Mouse (Mus musculus) thymus, postnatal 36 days (tissue): ENCODE data around the gene Dgcr6.
"Not testable (repeated sequence)": the region's sequence is repeated elsewhere in the genome, so short reads cannot be mapped to it uniquely, and the experiment has no call there.

ENCODE experiments used
- DNase-seq, 2 experiments: peaks; one replicate each; pipeline ENCODE4 v3.0.0; 2022; ENCODE audit warnings: mixed read lengths in 2 of 2

The Dgcr6 gene

GRCm38 (mm10) chr16:18052731-18053202 lies at the start of gene Dgcr6:
TSS of gene Dgcr6 (plus strand) at chr16:18052860.
- DNase-seq = peak; percentile 63 to 64

- peak; percentile 6 to 12 for DNase-seq
These were observed 48.1 kb upstream of the Dgcr6 start for GRCm38 (mm10) chr16:18004589-18004988.

GRCm38 (mm10) chr16:18007083-18007482 lies 45.6 kb upstream of the Dgcr6 start:
- no peak for DNase-seq

GRCm38 (mm10) chr16:18011101-18011500 lies 41.6 kb upstream of the Dgcr6 start:
- no peak for DNase-seq

- not testable (repeated sequence) for DNase-seq
These were observed 36.2 kb upstream of the Dgcr6 start for GRCm38 (mm10) chr16:18016482-18016881.

GRCm38 (mm10) chr16:18022780-18023557 lies 29.7 kb upstream of the Dgcr6 start:
- DNase-seq = no peak

- no peak for DNase-seq
These were observed 25.3 kb upstream of the Dgcr6 start for GRCm38 (mm10) chr16:18027371-18027770.

- peak in 1 of 2 experiments; percentile 7 for DNase-seq
These were observed 20.9 kb upstream of the Dgcr6 start for GRCm38 (mm10) chr16:18031752-18032151.

- DNase-seq = no peak
These were observed 19.4 kb upstream of the Dgcr6 start for GRCm38 (mm10) chr16:18033289-18033688.

- DNase-seq = no peak
These were observed 18.4 kb upstream of the Dgcr6 start for GRCm38 (mm10) chr16:18034286-18034685.

- peak; percentile 60 to 68 for DNase-seq
These were observed 16.2 kb upstream of the Dgcr6 start for GRCm38 (mm10) chr16:18036425-18036955.

- no peak for DNase-seq
These were observed 15.6 kb upstream of the Dgcr6 start for GRCm38 (mm10) chr16:18037025-18037424.

- no peak for DNase-seq
These were observed 7.7 kb upstream of the Dgcr6 start for GRCm38 (mm10) chr16:18044991-18045390.

GRCm38 (mm10) chr16:18047660-18048059 lies 5.0 kb upstream of the Dgcr6 start:
- DNase-seq = peak in 1 of 2 experiments; percentile 27

- no peak for DNase-seq
These were observed 4.6 kb upstream of the Dgcr6 start for GRCm38 (mm10) chr16:18048071-18048470.

- DNase-seq = no peak
These were observed 338 bp upstream of the Dgcr6 start for GRCm38 (mm10) chr16:18052322-18052721.

GRCm38 (mm10) chr16:18056215-18056614 lies 3.6 kb downstream of the Dgcr6 start:
- no peak for DNase-seq

GRCm38 (mm10) chr16:18058331-18058731 lies 5.7 kb downstream of the Dgcr6 start:
- DNase-seq = no peak

GRCm38 (mm10) chr16:18059243-18059642 lies 6.6 kb downstream of the Dgcr6 start:
- DNase-seq = peak; percentile 54 to 69

GRCm38 (mm10) chr16:18061201-18061600 lies 8.5 kb downstream of the Dgcr6 start:
- DNase-seq = no peak

- DNase-seq = peak; percentile 96
These were observed 13.7 kb downstream of the Dgcr6 start for GRCm38 (mm10) chr16:18066060-18067009.

- DNase-seq = peak in 1 of 2 experiments; percentile 12
These were observed 16.2 kb downstream of the Dgcr6 start for GRCm38 (mm10) chr16:18068653-18069376.
